Mouse (Mus musculus) liver, adult 2 months (tissue): Measurements from ENCODE around the gene Ppp1r17.
A peak's percentile ranks its signal among the peaks of the same experiment; 100 is the strongest.

ENCODE experiments used
- CTCF ChIP-seq: fragments of 200-500 bp; IDR thresholded peaks from 2 replicates; pipeline ENCODE4 v1.5.1; 2011; ENCODE audit warnings: low read depth, low read length, control low read depth
- POLR2A ChIP-seq: fragments of 200-500 bp; IDR thresholded peaks from 2 replicates; pipeline ENCODE4 v1.6.1; 2011; ENCODE audit warnings: low read length, control low read depth; ENCODE audit not compliant: insufficient read depth; ENCODE audit errors: extremely low read depth

DNA sequence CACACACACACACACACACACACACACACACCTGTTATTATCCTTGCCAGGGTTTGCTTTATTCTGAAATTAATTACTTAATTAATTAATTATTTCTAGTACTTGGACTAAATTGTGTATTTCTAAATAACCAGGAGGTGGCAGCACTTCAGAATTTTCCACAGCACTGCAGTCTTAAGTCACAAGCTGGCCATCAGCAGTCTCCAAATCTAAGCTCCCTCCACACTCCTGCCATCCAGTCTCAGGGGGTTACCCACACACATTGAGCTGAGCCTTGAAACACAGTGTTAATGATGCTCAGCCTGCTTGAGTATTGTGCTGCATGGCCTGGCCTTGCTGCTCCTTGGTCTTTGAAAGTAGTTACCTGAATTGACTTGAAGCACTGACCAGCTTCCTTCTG is 44.3 kb upstream of the Ppp1r17 start:
- TF ChIP-seq CTCF, result peak; percentile 22; the same call in 1 of the 2 replicates
- TF ChIP-seq POLR2A, result no peak
